Mouse (Mus musculus) liver, embryonic 14.5 days (tissue): Measurements from ENCODE around the gene Cdc42se2.

Source experiments
- CTCF ChIP-seq: IDR thresholded peaks from 2 replicates; pipeline ENCODE4 v1.5.1; 2016; ENCODE audit warnings: antibody characterized with exemption, low read depth, control low read depth
- EP300 ChIP-seq: IDR thresholded peaks from 2 replicates; pipeline ENCODE4 v1.6.1; 2016; ENCODE audit warnings: antibody characterized with exemption, low read depth

- TF ChIP-seq CTCF (no peak), EP300 (no peak)
These were observed 25.5 kb upstream of the Cdc42se2 start for GRCm38 (mm10) chr11:54812812-54813516.
